Mouse (Mus musculus): ENCODE results near the gene Nhlh1.

Gene Nhlh1

GRCm38 (mm10) chr1:172057491-172057921 lies at the start of gene Nhlh1:
Gene Nhlh1 (minus strand): TSS chr1:172057573.
- ChIA-PET CTCF (interaction anchor here in 1 of 4 experiments (0.6 kb wide), 1 partner anchor 543 kb away, joined by 7 read pairs; no protein-coding TSS in a partner anchor), POLR2A (interaction anchor here in 3 of 4 experiments (0.5 to 2.1 kb wide), 9 partner anchors 8 to 361 kb away, joined by 3 to 6 read pairs (median 4); partner anchors contain the start of genes Copa (in 1 of the 3), Igsf8 (in 1 of the 3) and Ncstn (in 1 of the 3))

DNA sequence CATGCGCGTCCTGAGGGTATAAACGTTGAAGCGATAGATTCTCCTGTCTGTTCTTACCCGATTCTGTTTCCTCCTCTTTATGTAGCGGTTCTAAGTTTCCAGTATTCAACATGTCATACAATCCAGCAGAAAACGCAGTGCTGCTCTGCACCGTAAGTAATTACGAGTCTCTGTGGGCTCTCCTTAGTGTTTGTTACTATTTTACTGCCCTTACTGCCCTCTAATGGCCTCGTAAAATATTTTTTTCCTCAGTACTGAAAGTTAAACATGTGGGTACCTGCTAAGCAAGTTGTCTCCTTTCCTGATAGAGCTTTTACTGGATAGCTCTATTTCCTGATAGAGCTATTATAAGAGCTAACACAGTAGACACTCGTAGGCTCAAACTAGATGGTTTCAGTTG lies 47.7 kb upstream of the Nhlh1 start:
- ChIA-PET CTCF (interaction anchor here (0.5 to 1.1 kb wide), 5 partner anchors 15 to 424 kb away, joined by 3 to 4 read pairs (median 3); no protein-coding TSS in a partner anchor), POLR2A (interaction anchor here in 2 of 4 experiments (1.1 to 1.5 kb wide), 2 partner anchors 12 to 61 kb away, joined by 3 read pairs; no protein-coding TSS in a partner anchor)

DNA sequence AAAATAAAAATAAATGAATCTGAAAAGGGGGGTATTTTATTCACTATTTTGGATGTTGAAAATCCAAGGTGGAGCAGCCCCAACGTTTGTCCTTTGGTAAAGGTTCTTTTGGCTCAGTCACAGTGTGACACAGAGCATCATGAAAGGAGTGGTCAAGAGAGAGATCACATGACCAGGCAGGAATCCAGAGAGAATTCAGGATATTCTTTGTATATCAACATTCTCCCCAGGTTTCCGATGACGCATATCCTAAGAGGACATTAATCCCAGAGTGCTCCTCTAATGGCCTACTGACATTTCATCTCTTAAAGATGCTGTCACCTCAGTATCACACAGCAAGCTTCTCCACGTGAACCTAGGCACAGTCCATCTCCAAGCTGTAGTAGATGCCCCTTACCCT lies 46.2 kb upstream of the Nhlh1 start:
- ChIA-PET POLR2A (interaction anchor here in 2 of 4 experiments (1.2 to 1.5 kb wide), 2 partner anchors 11 to 23 kb away, joined by 3 read pairs; no protein-coding TSS in a partner anchor), CTCF (interaction anchor here in 1 of 4 experiments (0.6 to 2.0 kb wide), 2 partner anchors 16 to 253 kb away, joined by 4 to 6 read pairs; no protein-coding TSS in a partner anchor)

DNA sequence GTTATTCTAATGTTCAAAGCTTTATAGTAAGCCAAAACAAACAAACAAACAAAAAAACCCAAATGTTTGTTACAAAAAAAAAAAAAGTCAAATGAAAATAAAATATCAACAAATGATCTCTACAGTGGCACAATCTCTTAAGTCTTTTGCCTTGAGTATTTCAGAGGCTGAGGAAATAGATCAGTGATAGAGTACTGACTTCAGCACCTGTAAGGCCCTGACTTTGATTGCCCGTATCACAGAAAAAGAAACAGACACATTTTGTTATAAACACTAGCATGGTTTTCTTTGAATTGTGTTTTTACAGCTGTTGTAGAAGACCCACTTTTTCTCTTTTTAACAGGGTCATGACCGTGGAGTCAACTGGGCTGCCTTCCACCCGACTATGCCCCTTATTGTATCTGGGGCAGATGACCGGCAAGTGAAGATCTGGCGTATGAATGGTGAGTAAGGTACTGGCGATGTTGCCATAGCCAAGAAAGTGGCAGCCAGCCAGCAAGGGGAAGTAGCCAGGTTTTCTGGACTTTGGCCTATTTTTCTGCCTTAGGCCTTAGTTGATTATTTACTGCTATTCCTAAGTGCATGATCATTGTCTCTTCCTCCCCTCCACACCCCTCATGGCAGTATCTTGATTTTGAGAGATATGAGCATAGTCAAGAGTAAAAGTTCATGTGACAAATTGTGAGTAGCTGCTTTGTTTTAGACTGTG lies 42.1 kb upstream of the Nhlh1 start:
- CTCF ChIA-PET: interaction anchor here in 2 of 4 experiments (0.7 to 1.2 kb wide), 3 partner anchors 20 to 96 kb away, joined by 3 read pairs; no protein-coding TSS in a partner anchor
- POLR2A ChIA-PET: interaction anchor here in 1 of 4 experiments (1.2 to 1.4 kb wide), 2 partner anchors 9 to 15 kb away, joined by 3 to 4 read pairs; no protein-coding TSS in a partner anchor

GRCm38 (mm10) chr1:172095202-172095601 lies 37.8 kb upstream of the Nhlh1 start:
- ChIA-PET POLR2A (interaction anchor here in 2 of 4 experiments (1.1 to 2.4 kb wide), 2 partner anchors 13 to 14 kb away, joined by 3 to 5 read pairs; partner anchors contain the start of genes Copa (in 1 of the 2) and Ncstn (in 1 of the 2)), CTCF (no interaction called here)

DNA sequence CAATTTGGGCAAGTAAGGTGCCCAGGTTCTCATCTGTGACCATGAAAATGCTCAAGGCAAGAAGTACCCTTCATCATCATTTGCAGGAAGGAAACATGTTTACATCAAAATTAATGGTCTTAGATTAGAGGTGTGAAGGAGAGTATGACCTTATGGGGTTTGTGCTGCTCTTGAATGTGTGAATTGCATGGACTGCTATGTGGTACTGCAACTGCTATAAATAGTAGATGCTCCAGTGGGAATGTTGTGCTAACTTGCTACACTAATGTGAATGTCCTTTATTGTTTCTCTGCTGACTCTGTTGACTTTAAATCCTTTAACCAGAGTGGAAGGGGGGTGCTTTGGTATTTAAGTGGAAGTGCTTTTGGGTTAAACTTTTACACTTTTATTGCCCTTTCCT lies 36.9 kb upstream of the Nhlh1 start:
- CTCF ChIA-PET: no interaction called here
- POLR2A ChIA-PET: interaction anchor here in 1 of 4 experiments (2.9 kb wide), 1 partner anchor 10 kb away, joined by 8 read pairs; no protein-coding TSS in a partner anchor

- CTCF ChIA-PET: no interaction called here
- POLR2A ChIA-PET: interaction anchor here in 2 of 4 experiments (1.5 to 2.9 kb wide), 3 partner anchors 9 to 11 kb away, joined by 3 to 8 read pairs (median 8); partner anchors contain the start of genes Copa (in 1 of the 2) and Ncstn (in 1 of the 2)
Observed at GRCm38 (mm10) chr1:172093522-172093921, 36.1 kb upstream of the Nhlh1 start.

DNA sequence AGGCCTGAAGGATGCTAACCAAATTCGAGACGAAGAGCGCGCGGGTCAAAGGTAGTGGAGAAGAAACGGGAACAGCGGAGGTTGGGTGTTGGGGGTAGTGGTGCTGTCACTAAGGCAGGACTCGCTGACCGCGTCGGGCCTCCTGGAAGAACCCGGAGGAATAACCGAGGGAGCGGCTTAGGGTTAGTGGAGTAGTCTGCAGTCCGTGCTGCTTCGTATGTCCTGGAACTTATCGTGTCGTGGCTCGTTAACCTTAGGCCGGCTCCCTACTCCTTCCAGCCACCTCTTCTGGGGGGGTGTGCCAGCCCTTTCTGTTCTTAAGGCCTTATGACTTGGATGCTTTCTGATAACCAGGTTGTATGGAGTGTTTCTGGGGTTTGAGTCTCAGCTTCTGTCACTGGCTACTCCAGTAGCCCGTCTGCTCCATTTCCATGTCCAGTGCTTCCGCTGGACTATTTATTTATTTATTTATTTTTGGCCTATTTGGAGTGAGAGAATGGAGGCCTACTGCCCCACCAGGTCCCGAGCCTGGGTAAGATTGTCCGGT lies 25.6 kb upstream of the Nhlh1 start:
- CTCF ChIA-PET: interaction anchor here (0.6 to 1.5 kb wide), 11 partner anchors 11 to 550 kb away, joined by 3 to 5 read pairs (median 3); partner anchors contain the start of gene Dusp23 (in 1 of the 4)

GRCm38 (mm10) chr1:172082101-172082898 lies 24.9 kb upstream of the Nhlh1 start, which contains the start of the genes Copa and Ncstn:
Gene Copa (plus strand): TSS chr1:172082529.
Gene Ncstn (minus strand): TSS chr1:172082795.
- POLR2A ChIA-PET: interaction anchor here (0.6 to 4.1 kb wide), 82 partner anchors 9 to 294 kb away, joined by 3 to 25 read pairs (median 4); partner anchors contain the start of genes Dcaf8 (in 3 of the 4), Igsf8 (in 1 of the 4), Kcnj10 (in 1 of the 4) and Nhlh1 (in 1 of the 4)
- CTCF ChIA-PET: interaction anchor here (0.6 to 1.5 kb wide), 12 partner anchors 10 to 551 kb away, joined by 3 to 6 read pairs (median 4); partner anchors contain the start of gene Dusp23 (in 1 of the 4)

More for the DNA sequence above, 25.6 kb upstream of the Nhlh1 start:
- POLR2A ChIA-PET: interaction anchor here (0.5 to 4.1 kb wide), 72 partner anchors 8 to 294 kb away, joined by 3 to 25 read pairs (median 4); partner anchors contain the start of genes Dcaf8 (in 3 of the 4), Igsf8 (in 1 of the 4), Kcnj10 (in 1 of the 4) and Nhlh1 (in 1 of the 4)

- ChIA-PET POLR2A (interaction anchor here in 2 of 4 experiments (0.9 to 1.9 kb wide), 2 partner anchors 13 kb away, joined by 3 to 5 read pairs; no protein-coding TSS in a partner anchor), CTCF (no interaction called here)
Observed at GRCm38 (mm10) chr1:172077981-172078380, 20.6 kb upstream of the Nhlh1 start.

- POLR2A ChIA-PET: interaction anchor here (0.6 to 3.2 kb wide), 9 partner anchors 10 to 168 kb away, joined by 3 to 13 read pairs (median 4); partner anchors contain the start of genes Copa (in 2 of the 4), Ncstn (in 2 of the 4) and Nhlh1 (in 1 of the 4)
- CTCF ChIA-PET: interaction anchor here in 2 of 4 experiments (1.3 to 1.8 kb wide), 2 partner anchors 10 to 47 kb away, joined by 3 to 5 read pairs; partner anchors contain the start of genes Copa (in 1 of the 2) and Ncstn (in 1 of the 2)
Observed at GRCm38 (mm10) chr1:172072604-172073003, 15.2 kb upstream of the Nhlh1 start.

- POLR2A ChIA-PET: interaction anchor here in 3 of 4 experiments (0.5 to 3.2 kb wide), 8 partner anchors 10 to 76 kb away, joined by 3 to 13 read pairs (median 6); partner anchors contain the start of genes Ncstn (in 3 of the 3), Copa (in 2 of the 3), Dcaf8 (in 1 of the 3) and Nhlh1 (in 1 of the 3)
- CTCF ChIA-PET: interaction anchor here in 3 of 4 experiments (0.7 to 1.8 kb wide), 4 partner anchors 11 to 48 kb away, joined by 3 to 5 read pairs (median 4); partner anchors contain the start of genes Copa (in 1 of the 3) and Ncstn (in 1 of the 3)
Observed at GRCm38 (mm10) chr1:172071556-172071955, 14.2 kb upstream of the Nhlh1 start.

- POLR2A ChIA-PET: interaction anchor here in 1 of 4 experiments (0.5 to 1.0 kb wide), 2 partner anchors 9 to 17 kb away, joined by 4 to 5 read pairs; no protein-coding TSS in a partner anchor
Observed at GRCm38 (mm10) chr1:172070227-172070626, 12.9 kb upstream of the Nhlh1 start.

GRCm38 (mm10) chr1:172064613-172065141 lies 7.3 kb upstream of the Nhlh1 start:
- CTCF ChIA-PET: interaction anchor here (0.5 to 1.6 kb wide), 7 partner anchors 10 to 298 kb away, joined by 3 to 4 read pairs (median 3); no protein-coding TSS in a partner anchor
- POLR2A ChIA-PET: interaction anchor here in 3 of 4 experiments (0.6 to 1.8 kb wide), 18 partner anchors 9 to 246 kb away, joined by 3 to 13 read pairs (median 4); partner anchors contain the start of genes Ncstn (in 3 of the 3) and Copa (in 2 of the 3)

More at GRCm38 (mm10) chr1:172070227-172070626, 12.9 kb upstream of the Nhlh1 start:
- CTCF ChIA-PET: interaction anchor here in 3 of 4 experiments (0.6 to 1.6 kb wide), 4 partner anchors 50 to 255 kb away, joined by 3 read pairs; no protein-coding TSS in a partner anchor

DNA sequence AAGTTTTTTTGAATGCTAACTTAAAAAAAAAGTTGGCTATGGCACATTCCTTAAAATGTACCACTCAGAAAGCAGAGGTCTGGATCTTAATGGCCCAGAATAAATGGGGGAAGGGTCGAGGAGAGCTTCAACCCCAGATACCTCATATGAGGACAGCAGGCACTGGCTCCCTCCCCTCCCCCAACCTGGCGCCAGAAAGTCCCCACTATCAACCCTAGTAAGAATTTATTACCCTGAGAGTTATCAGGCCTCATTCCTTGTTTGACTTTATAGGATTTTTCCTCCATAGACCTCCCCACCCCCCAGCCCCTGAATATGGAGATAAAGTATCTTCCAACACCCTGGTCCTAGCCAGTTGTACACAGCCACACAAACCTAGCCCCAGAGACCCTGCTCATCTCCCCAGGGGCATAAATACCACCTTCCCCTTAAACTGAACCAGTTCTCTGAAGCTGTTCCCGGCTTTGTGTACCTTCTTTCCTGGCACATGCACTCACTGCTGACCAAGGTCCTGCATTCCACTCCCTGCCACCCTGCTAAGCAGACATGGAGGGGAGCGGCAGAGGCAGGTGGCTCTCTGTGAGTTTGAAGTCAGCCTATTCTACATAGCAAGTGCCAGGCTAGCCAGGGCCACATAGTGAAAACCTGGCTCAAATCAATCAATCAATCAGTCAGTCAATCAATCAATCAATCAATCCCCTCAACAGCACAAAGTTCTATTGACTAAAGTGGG lies 6.1 kb upstream of the Nhlh1 start:
- CTCF ChIA-PET: no interaction called here
- POLR2A ChIA-PET: interaction anchor here in 3 of 4 experiments (0.7 to 3.5 kb wide), 4 partner anchors 11 to 21 kb away, joined by 3 to 19 read pairs (median 4); partner anchors contain the start of genes Copa (in 2 of the 3) and Ncstn (in 2 of the 3)
